Mouse (Mus musculus): ENCODE results near the gene Rasgef1b. TPM values are rescaled to one million over a fixed set of nuclear protein-coding genes. Genes with fewer than 3 reads are reported as not detected.

Rasgef1b gene
- polyA plus RNA-seq, 1 experiment from 2014 or later: 75.6 TPM

- Histone ChIP-seq H3K4me2 (ENCODE audit: low read length) (no peak overlapping the region), H3K27me3 (ENCODE audit: control insufficient read depth, insufficient read depth, low read length) (0 out of 2 replicates have a peak, but pooled peaks cover 8% of the 10 kb centered on the region), H3K4me3 (replicated peaks; ENCODE audit: low read depth, low read length) (no peak overlapping the region), H3K9me3 (ENCODE audit: control insufficient read depth, low read length) (no peaks in the 10 kb centered on the region), H3K4me1 (ENCODE audit: control insufficient read depth, insufficient read depth, low read length) (no peaks in the 10 kb centered on the region), H3K36me3 (ENCODE audit: control insufficient read depth, insufficient read depth, low read length) (no peaks in the 10 kb centered on the region), H3K27ac (replicated peaks; ENCODE audit: low read depth, low read length) (no peak overlapping the region), H3K9ac (replicated peaks; ENCODE audit: low read length) (no peak overlapping the region)
- 86% methylated on average over 2 of the region's 2 CpGs for WGBS
- no peak for ATAC-seq (ENCODE audit: low FRiP score, low TSS enrichment)
- DNase-seq: no peak
These were observed 6.6 kb downstream of the Rasgef1b start for GRCm38 (mm10) chr5:99722310-99722709.

GRCm38 (mm10) chr5:99720554-99720953 lies 8.3 kb downstream of the Rasgef1b start:
- Histone ChIP-seq H3K4me2 (ENCODE audit: low read length) (no peak overlapping the region), H3K36me3 (ENCODE audit: control insufficient read depth, insufficient read depth, low read length) (no peaks in the 10 kb centered on the region), H3K4me3 (replicated peaks; ENCODE audit: low read depth, low read length) (no peak overlapping the region), H3K27ac (replicated peaks; ENCODE audit: low read depth, low read length) (no peak overlapping the region), H3K27me3 (ENCODE audit: control insufficient read depth, insufficient read depth, low read length) (no peaks in the 10 kb centered on the region), H3K9me3 (ENCODE audit: control insufficient read depth, low read length) (no peaks in the 10 kb centered on the region), H3K4me1 (ENCODE audit: control insufficient read depth, insufficient read depth, low read length) (peaks cover 1% of the 10 kb centered on the region; the same call in 1 of the 2 replicates), H3K9ac (replicated peaks; ENCODE audit: low read length) (no peak overlapping the region)
- no peak for DNase-seq
- WGBS: 31% methylated on average over 2 of the region's 2 CpGs
- ATAC-seq (ENCODE audit: low FRiP score, low TSS enrichment): no peak

DNA sequence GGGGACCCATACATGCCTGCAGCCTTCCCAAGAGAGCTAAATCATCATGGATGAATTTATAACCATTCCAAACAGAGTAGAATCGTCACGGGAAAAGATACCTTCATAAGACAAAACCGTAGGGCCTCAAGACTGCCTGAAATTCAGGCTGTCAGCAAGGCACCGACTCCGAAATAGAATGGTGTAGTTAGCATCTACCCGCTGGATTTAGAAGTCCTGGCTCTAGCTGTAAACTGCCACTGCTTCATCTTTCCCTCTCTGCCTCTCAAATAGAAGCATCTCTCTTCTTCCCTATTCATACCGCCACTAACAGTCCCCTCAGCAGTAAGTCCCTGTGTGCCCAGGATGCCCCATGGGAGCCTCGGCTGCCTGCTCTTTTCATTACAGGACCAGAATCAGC lies 10.9 kb downstream of the Rasgef1b start:
- WGBS: 78% methylated on average over 8 of the region's 8 CpGs
- Histone ChIP-seq H3K27me3 (ENCODE audit: control insufficient read depth, insufficient read depth, low read length) (no peaks in the 10 kb centered on the region), H3K27ac (replicated peaks; ENCODE audit: low read depth, low read length) (no peak overlapping the region), H3K9ac (replicated peaks; ENCODE audit: low read length) (no peak overlapping the region), H3K4me1 (ENCODE audit: control insufficient read depth, insufficient read depth, low read length) (peaks cover 11% of the 10 kb centered on the region; the same call in 1 of the 2 replicates), H3K4me2 (ENCODE audit: low read length) (no peak overlapping the region), H3K4me3 (replicated peaks; ENCODE audit: low read depth, low read length) (no peak overlapping the region), H3K9me3 (ENCODE audit: control insufficient read depth, low read length) (no peaks in the 10 kb centered on the region), H3K36me3 (ENCODE audit: control insufficient read depth, insufficient read depth, low read length) (no peaks in the 10 kb centered on the region)
- no peak for ATAC-seq (ENCODE audit: low FRiP score, low TSS enrichment)
- DNase-seq: no peak

DNA sequence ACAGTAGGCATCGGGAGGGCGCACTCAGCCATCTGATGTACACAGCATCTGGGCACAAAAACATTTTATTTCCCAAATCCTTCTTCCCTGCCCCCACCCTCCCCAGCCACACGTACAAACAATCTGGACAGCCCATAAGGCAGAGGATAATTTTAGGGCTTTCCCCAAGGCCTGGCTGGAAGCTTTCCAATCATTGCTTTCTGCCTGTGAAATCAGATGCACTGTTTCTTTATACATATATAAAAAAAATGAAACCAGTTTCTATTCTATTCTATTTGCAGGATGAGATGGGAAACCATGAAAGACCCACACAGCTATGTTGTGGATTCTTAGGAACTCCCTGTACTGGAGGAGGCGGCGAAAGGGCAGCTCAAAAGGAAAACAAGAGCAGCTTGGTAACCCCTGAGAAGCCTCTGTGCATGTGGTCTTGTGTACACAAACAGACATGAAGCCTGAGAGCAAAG lies 13.6 kb downstream of the Rasgef1b start:
- Histone ChIP-seq H3K27me3 (ENCODE audit: control insufficient read depth, insufficient read depth, low read length) (no peaks in the 10 kb centered on the region), H3K9me3 (ENCODE audit: control insufficient read depth, low read length) (no peaks in the 10 kb centered on the region), H3K4me2 (ENCODE audit: low read length) (0 out of 2 replicates have a peak overlapping the region, but pooled peaks have one; percentile 10), H3K4me3 (replicated peaks; ENCODE audit: low read depth, low read length) (no peak overlapping the region), H3K36me3 (ENCODE audit: control insufficient read depth, insufficient read depth, low read length) (no peaks in the 10 kb centered on the region), H3K27ac (replicated peaks; ENCODE audit: low read depth, low read length) (peak overlapping the region; percentile 70), H3K4me1 (ENCODE audit: control insufficient read depth, insufficient read depth, low read length) (peaks cover 11% of the 10 kb centered on the region; the same call in 1 of the 2 replicates), H3K9ac (replicated peaks; ENCODE audit: low read length) (peak overlapping the region; percentile 14; the same call in 1 of the 2 replicates)
- ATAC-seq (ENCODE audit: low FRiP score, low TSS enrichment): no peak
- peak; percentile 55 for DNase-seq
- WGBS: 53% methylated on average over 5 of the region's 5 CpGs

DNA sequence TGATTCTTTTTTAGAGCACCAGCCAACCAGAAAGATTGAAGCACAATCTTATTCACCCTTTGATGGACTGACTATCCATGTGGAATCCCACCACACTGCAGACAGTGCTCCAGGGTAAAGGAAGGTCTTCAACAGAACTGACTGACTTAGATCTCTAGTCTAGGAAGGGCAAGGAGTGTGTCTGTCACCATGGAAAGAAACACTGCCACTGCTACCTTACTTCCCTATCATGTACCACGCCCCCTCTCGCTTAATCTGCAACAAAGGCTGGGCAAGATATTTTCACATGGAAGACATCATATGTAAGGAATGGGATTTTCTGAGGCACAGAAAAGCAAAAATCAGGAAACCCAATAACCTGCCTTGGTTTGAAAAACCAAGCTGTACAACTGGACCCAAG lies 16.9 kb downstream of the Rasgef1b start:
- ATAC-seq (ENCODE audit: low FRiP score, low TSS enrichment) (no peak), DNase-seq (no peak)
- no peak overlapping the region for H3K4me3 ChIP-seq (replicated peaks; ENCODE audit: low read depth, low read length)
- 96% methylated on average over 2 of the region's 2 CpGs for WGBS
- no peak overlapping the region for H3K27ac ChIP-seq (replicated peaks; ENCODE audit: low read depth, low read length)
- H3K4me1 ChIP-seq (ENCODE audit: control insufficient read depth, insufficient read depth, low read length): peaks cover 11% of the 10 kb centered on the region; the same call in 1 of the 2 replicates
- H3K9me3 ChIP-seq (ENCODE audit: control insufficient read depth, low read length): no peaks in the 10 kb centered on the region
- no peak overlapping the region for H3K9ac ChIP-seq (replicated peaks; ENCODE audit: low read length)
- no peaks in the 10 kb centered on the region for H3K36me3 ChIP-seq (ENCODE audit: control insufficient read depth, insufficient read depth, low read length)
- H3K4me2 ChIP-seq (ENCODE audit: low read length): no peak overlapping the region
- H3K27me3 ChIP-seq (ENCODE audit: control insufficient read depth, insufficient read depth, low read length): no peaks in the 10 kb centered on the region

GRCm38 (mm10) chr5:99708706-99709105 lies 20.2 kb downstream of the Rasgef1b start:
- Histone ChIP-seq H3K4me3 (replicated peaks; ENCODE audit: low read depth, low read length) (no peak overlapping the region), H3K4me1 (ENCODE audit: control insufficient read depth, insufficient read depth, low read length) (no peaks in the 10 kb centered on the region), H3K27me3 (ENCODE audit: control insufficient read depth, insufficient read depth, low read length) (no peaks in the 10 kb centered on the region), H3K9me3 (ENCODE audit: control insufficient read depth, low read length) (no peaks in the 10 kb centered on the region), H3K9ac (replicated peaks; ENCODE audit: low read length) (no peak overlapping the region), H3K27ac (replicated peaks; ENCODE audit: low read depth, low read length) (no peak overlapping the region), H3K4me2 (ENCODE audit: low read length) (no peak overlapping the region), H3K36me3 (ENCODE audit: control insufficient read depth, insufficient read depth, low read length) (no peaks in the 10 kb centered on the region)
- no peak for ATAC-seq (ENCODE audit: low FRiP score, low TSS enrichment)
- WGBS: 47% methylated on average over 6 of the region's 6 CpGs
- DNase-seq: peak; percentile 61

GRCm38 (mm10) chr5:99707261-99707660 lies 21.6 kb downstream of the Rasgef1b start:
- WGBS: 38% methylated on average over 6 of the region's 6 CpGs
- Histone ChIP-seq H3K4me2 (ENCODE audit: low read length) (no peak overlapping the region), H3K27ac (replicated peaks; ENCODE audit: low read depth, low read length) (no peak overlapping the region), H3K9me3 (ENCODE audit: control insufficient read depth, low read length) (no peaks in the 10 kb centered on the region), H3K27me3 (ENCODE audit: control insufficient read depth, insufficient read depth, low read length) (no peaks in the 10 kb centered on the region), H3K36me3 (ENCODE audit: control insufficient read depth, insufficient read depth, low read length) (no peaks in the 10 kb centered on the region), H3K9ac (replicated peaks; ENCODE audit: low read length) (no peak overlapping the region), H3K4me1 (ENCODE audit: control insufficient read depth, insufficient read depth, low read length) (no peaks in the 10 kb centered on the region), H3K4me3 (replicated peaks; ENCODE audit: low read depth, low read length) (no peak overlapping the region)
- no peak for ATAC-seq (ENCODE audit: low FRiP score, low TSS enrichment)
- peak; percentile 43 for DNase-seq

DNA sequence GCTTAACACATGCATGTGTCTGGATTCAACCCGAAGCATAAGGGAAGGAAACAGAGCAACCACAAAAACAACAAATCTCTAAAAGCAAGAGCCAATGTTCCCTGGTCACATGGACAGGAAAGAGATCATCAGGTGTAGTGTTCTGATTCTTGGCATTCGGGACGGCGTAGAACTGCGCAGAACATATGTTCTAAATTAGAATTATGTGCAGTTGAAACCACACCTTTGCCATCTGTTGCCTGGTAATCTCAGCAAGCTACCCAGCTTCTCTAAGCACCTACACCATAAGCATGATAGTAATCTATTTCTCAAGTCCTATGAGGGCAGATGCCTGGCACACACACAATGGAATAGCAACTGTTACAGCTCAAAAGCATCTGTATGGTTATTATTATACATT lies 27.1 kb downstream of the Rasgef1b start:
- no peaks in the 10 kb centered on the region for H3K4me1 ChIP-seq (ENCODE audit: control insufficient read depth, insufficient read depth, low read length)
- ATAC-seq (ENCODE audit: low FRiP score, low TSS enrichment): no peak
- H3K9ac ChIP-seq (replicated peaks; ENCODE audit: low read length): no peak overlapping the region
- WGBS: 97% methylated on average over 5 of the region's 5 CpGs
- H3K4me2 ChIP-seq (ENCODE audit: low read length): no peak overlapping the region
- no peak for DNase-seq
- H3K27ac ChIP-seq (replicated peaks; ENCODE audit: low read depth, low read length): no peak overlapping the region
- H3K27me3 ChIP-seq (ENCODE audit: control insufficient read depth, insufficient read depth, low read length): no peaks in the 10 kb centered on the region
- no peaks in the 10 kb centered on the region for H3K9me3 ChIP-seq (ENCODE audit: control insufficient read depth, low read length)
- no peaks in the 10 kb centered on the region for H3K36me3 ChIP-seq (ENCODE audit: control insufficient read depth, insufficient read depth, low read length)
- H3K4me3 ChIP-seq (replicated peaks; ENCODE audit: low read depth, low read length): no peak overlapping the region

- 70% methylated on average over 13 of the region's 13 CpGs for WGBS
- H3K9me3 ChIP-seq (ENCODE audit: control insufficient read depth, low read length): no peaks in the 10 kb centered on the region
- peak; percentile 54 for DNase-seq
- no peak for ATAC-seq (ENCODE audit: low FRiP score, low TSS enrichment)
- no peaks in the 10 kb centered on the region for H3K36me3 ChIP-seq (ENCODE audit: control insufficient read depth, insufficient read depth, low read length)
- H3K27me3 ChIP-seq (ENCODE audit: control insufficient read depth, insufficient read depth, low read length): no peaks in the 10 kb centered on the region
- 0 out of 2 replicates have a peak, but pooled peaks cover 3% of the 10 kb centered on the region for H3K4me1 ChIP-seq (ENCODE audit: control insufficient read depth, insufficient read depth, low read length)
- peak overlapping the region; percentile 14; the same call in 1 of the 2 replicates for H3K27ac ChIP-seq (replicated peaks; ENCODE audit: low read depth, low read length)
- H3K9ac ChIP-seq (replicated peaks; ENCODE audit: low read length): no peak overlapping the region
- H3K4me2 ChIP-seq (ENCODE audit: low read length): no peak overlapping the region
- no peak overlapping the region for H3K4me3 ChIP-seq (replicated peaks; ENCODE audit: low read depth, low read length)
These were observed 34.0 kb downstream of the Rasgef1b start for GRCm38 (mm10) chr5:99694712-99695360.

Data from midbrain, embryonic 14.5 days (tissue).